Mouse (Mus musculus) liver, embryonic 16.5 days (tissue): ENCODE results near the gene Miip. TPM values are rescaled to one million over a fixed set of nuclear protein-coding genes. Genes with fewer than 3 reads are reported as not detected.
A peak's percentile ranks its signal among the peaks of the same experiment; 100 is the strongest.
"Not testable (repeated sequence)": the region's sequence is repeated elsewhere in the genome, so short reads cannot be mapped to it uniquely, and the experiment has no call there.

Experiments used
- ATAC-seq: fragments of 200-750 bp; cut with Nextera tagmentation; 2 replicates; pipeline ENCODE4 v1.8.0; 2017; ENCODE audit warnings: low read depth, mild to moderate bottlenecking, moderate number of reproducible peaks, moderate library complexity
- H3K27ac ChIP-seq: fragments of 300-500 bp; sonication (generic); 2 replicates; pipeline ENCODE4 v1.5.1; 2014; ENCODE audit warnings: mild to moderate bottlenecking, low read length
- H3K27me3 ChIP-seq: fragments of 300-500 bp; sonication (generic); 2 replicates; pipeline ENCODE4 v1.6.1; 2014; ENCODE audit warnings: low read depth, low read length, mixed read lengths; ENCODE audit not compliant: control insufficient read depth, insufficient read depth
- H3K36me3 ChIP-seq: fragments of 300-500 bp; sonication (generic); 2 replicates; pipeline ENCODE4 v1.6.1; 2014; ENCODE audit warnings: mild to moderate bottlenecking; ENCODE audit not compliant: control insufficient read depth, insufficient read depth
- H3K4me1 ChIP-seq: fragments of 300-500 bp; sonication (generic); 2 replicates; pipeline ENCODE4 v1.6.1; 2014; ENCODE audit warnings: low read depth, low read length, mixed read lengths; ENCODE audit not compliant: control insufficient read depth
- H3K4me2 ChIP-seq: fragments of 300-500 bp; sonication (generic); 2 replicates; pipeline ENCODE4 v1.6.1; 2014; ENCODE audit warnings: low read depth, low read length, mixed read lengths
- H3K4me3 ChIP-seq: fragments of 300-500 bp; sonication (generic); 2 replicates; pipeline ENCODE4 v1.5.1; 2014; ENCODE audit warnings: low read depth, mild to moderate bottlenecking, low read length
- H3K9ac ChIP-seq: fragments of 300-500 bp; sonication (generic); 2 replicates; pipeline ENCODE4 v1.6.1; 2014; ENCODE audit warnings: low read depth, low read length
- H3K9me3 ChIP-seq: fragments of 300-500 bp; sonication (generic); replicated peaks from 2 replicates; pipeline ENCODE4 v1.6.1; 2016; ENCODE audit warnings: low read length; ENCODE audit not compliant: control insufficient read depth
- WGBS: fragments of 180-500 bp; shearing (Covaris S2); extraction: QIAGEN DNeasy Blood & Tissue Kit; methylation state at CpG from one replicate; pipeline ENCODE4 v1.1.7; 2014; ENCODE audit not compliant: insufficient replicate concordance; 5-methylcytosine and 5-hydroxymethylcytosine counted together
- polyA plus RNA-seq: library from polyadenylated mRNA; unstranded; fragments of >200 nt; fragmentation: Nextera tagmentation; extraction: Ambion mirVana; gene quantifications from 2 replicates; pipeline ENCODE4 v1.2.1, GENCODE M21; 2015

The Miip gene
- polyA plus RNA-seq, 1 experiment from 2014 or later = 29.4 TPM

GRCm38 (mm10) chr4:147881792-147882191 is 13.2 kb upstream of the Miip start:
- Histone ChIP-seq H3K27me3 (no peaks in the 10 kb centered on the region), H3K36me3 (peaks cover 46% of the 10 kb centered on the region), H3K4me3 (no peak overlapping the region), H3K4me2 (no peak overlapping the region), H3K9me3 (no peaks in the 10 kb centered on the region), H3K27ac (no peak overlapping the region), H3K9ac (no peak overlapping the region), H3K4me1 (no peaks in the 10 kb centered on the region)
- WGBS = 83% methylated on average over 7 of the region's 7 CpGs
- no peak for ATAC-seq

GRCm38 (mm10) chr4:147879865-147880264 is 11.2 kb upstream of the Miip start:
- H3K36me3 ChIP-seq = peaks cover 40% of the 10 kb centered on the region
- WGBS = 59% methylated on average over 5 of the region's 5 CpGs
- H3K4me1 ChIP-seq = no peaks in the 10 kb centered on the region; the same call in 1 of the 2 replicates
- H3K4me3 ChIP-seq = no peak overlapping the region
- no peak for ATAC-seq
- H3K4me2 ChIP-seq = no peak overlapping the region
- H3K9ac ChIP-seq = no peak overlapping the region
- H3K27me3 ChIP-seq = no peaks in the 10 kb centered on the region
- no peak overlapping the region for H3K27ac ChIP-seq
- no peaks in the 10 kb centered on the region for H3K9me3 ChIP-seq

GRCm38 (mm10) chr4:147879456-147879855 is 10.8 kb upstream of the Miip start:
- Histone ChIP-seq H3K4me2 (no peak overlapping the region), H3K4me1 (no peaks in the 10 kb centered on the region; the same call in 1 of the 2 replicates), H3K36me3 (peaks cover 44% of the 10 kb centered on the region), H3K27ac (no peak overlapping the region), H3K9ac (no peak overlapping the region), H3K27me3 (no peaks in the 10 kb centered on the region), H3K9me3 (no peaks in the 10 kb centered on the region), H3K4me3 (no peak overlapping the region)
- WGBS = 40% methylated on average over 2 of the region's 2 CpGs
- no peak for ATAC-seq

GRCm38 (mm10) chr4:147878537-147878936 is 9.9 kb upstream of the Miip start:
- WGBS = 78% methylated on average over 9 of the region's 9 CpGs
- no peak overlapping the region for H3K4me2 ChIP-seq
- no peaks in the 10 kb centered on the region for H3K27me3 ChIP-seq
- no peak overlapping the region for H3K4me3 ChIP-seq
- no peak overlapping the region for H3K27ac ChIP-seq
- H3K36me3 ChIP-seq = peaks cover 46% of the 10 kb centered on the region
- H3K9me3 ChIP-seq = no peaks in the 10 kb centered on the region
- H3K4me1 ChIP-seq = no peaks in the 10 kb centered on the region; the same call in 1 of the 2 replicates
- no peak overlapping the region for H3K9ac ChIP-seq
- 0 out of 2 replicates have a peak, but pooled peaks have one; percentile 19 for ATAC-seq

- no peak for ATAC-seq
These were observed 7.4 kb upstream of the Miip start for GRCm38 (mm10) chr4:147875852-147876575.

GRCm38 (mm10) chr4:147869238-147869637 is 622 bp upstream of the Miip start:
- Histone ChIP-seq H3K9ac (peak overlapping the region; percentile 77), H3K36me3 (peaks cover 28% of the 10 kb centered on the region), H3K27ac (peak overlapping the region; percentile 82), H3K4me1 (peaks cover 25% of the 10 kb centered on the region), H3K4me3 (peak overlapping the region; percentile 100), H3K27me3 (no peaks in the 10 kb centered on the region), H3K9me3 (no peaks in the 10 kb centered on the region), H3K4me2 (peak overlapping the region; percentile 81)
- ATAC-seq = no peak
- 8% methylated on average over 5 of the region's 5 CpGs for WGBS

More at GRCm38 (mm10) chr4:147875852-147876575, 7.4 kb upstream of the Miip start:
- no peaks in the 10 kb centered on the region; the same call in 1 of the 2 replicates for H3K4me1 ChIP-seq
- H3K4me3 ChIP-seq = no peak overlapping the region
- no peaks in the 10 kb centered on the region for H3K9me3 ChIP-seq
- no peaks in the 10 kb centered on the region for H3K27me3 ChIP-seq
- H3K27ac ChIP-seq = no peak overlapping the region
- H3K4me2 ChIP-seq = no peak overlapping the region
- no peak overlapping the region for H3K9ac ChIP-seq
- peaks cover 37% of the 10 kb centered on the region for H3K36me3 ChIP-seq
- WGBS = 55% methylated on average over 4 of the region's 4 CpGs

- Histone ChIP-seq H3K27me3 (no peaks in the 10 kb centered on the region), H3K4me3 (peak overlapping the region; percentile 100), H3K4me1 (peaks cover 25% of the 10 kb centered on the region), H3K9ac (peak overlapping the region; percentile 92), H3K4me2 (peak overlapping the region; percentile 83), H3K36me3 (peaks cover 21% of the 10 kb centered on the region), H3K9me3 (no peaks in the 10 kb centered on the region), H3K27ac (peak overlapping the region; percentile 88)
- 6% methylated on average over 22 of the region's 22 CpGs for WGBS
- ATAC-seq = no peak
These were observed 810 bp downstream of the Miip start for GRCm38 (mm10) chr4:147867563-147868449.

DNA sequence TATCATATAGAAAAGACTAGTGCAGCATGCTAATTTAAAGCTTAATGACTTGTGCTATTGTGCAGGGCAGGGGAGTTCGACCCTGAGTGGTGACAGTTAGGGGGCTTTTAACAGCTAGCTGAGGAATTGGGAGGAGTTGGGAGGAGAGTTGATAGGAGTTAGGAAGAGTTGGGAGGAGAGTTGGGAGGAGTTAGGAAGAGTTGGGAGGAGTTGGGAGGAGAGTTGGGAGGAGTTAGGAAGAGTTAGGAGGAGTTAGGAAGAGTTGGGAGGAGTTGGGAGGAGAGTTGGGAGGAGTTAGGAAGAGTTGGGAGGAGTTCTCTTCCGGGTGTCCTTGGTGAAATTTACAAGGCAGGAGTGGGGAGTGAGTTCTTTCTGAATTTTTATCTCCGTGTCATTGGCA is 1.8 kb downstream of the Miip start:
- not testable (repeated sequence) for H3K9me3 ChIP-seq, H3K27ac ChIP-seq, H3K27me3 ChIP-seq, H3K9ac ChIP-seq, H3K4me3 ChIP-seq, ATAC-seq, H3K4me2 ChIP-seq
- WGBS = 50% methylated on average over 3 of the region's 3 CpGs
- Histone ChIP-seq H3K4me1 (peaks cover 25% of the 10 kb centered on the region), H3K36me3 (peaks cover 27% of the 10 kb centered on the region)

DNA sequence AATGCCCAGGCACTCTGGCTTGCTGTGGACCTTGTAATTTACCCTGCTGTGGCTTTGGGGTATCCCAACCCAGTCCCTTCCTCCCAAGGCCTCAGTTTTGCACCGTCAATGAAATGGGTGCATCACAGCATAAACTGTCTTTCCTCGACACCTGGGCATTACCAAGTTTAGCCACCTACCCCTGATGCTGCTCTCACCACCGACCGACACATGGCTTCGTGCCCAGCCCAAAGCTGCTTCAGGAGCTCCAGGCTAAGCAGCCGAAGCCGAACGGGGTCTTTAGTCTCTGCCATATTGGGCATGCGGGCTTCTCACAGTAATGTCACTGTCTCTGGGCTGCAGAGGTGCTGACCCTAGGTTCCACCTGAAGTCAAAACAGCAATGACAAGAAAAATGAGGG is 2.6 kb downstream of the Miip start:
- H3K9ac ChIP-seq = no peak overlapping the region
- H3K9me3 ChIP-seq = no peaks in the 10 kb centered on the region
- H3K27me3 ChIP-seq = no peaks in the 10 kb centered on the region
- H3K27ac ChIP-seq = no peak overlapping the region
- 86% methylated on average over 9 of the region's 9 CpGs for WGBS
- no peak for ATAC-seq
- no peak overlapping the region for H3K4me3 ChIP-seq
- peaks cover 28% of the 10 kb centered on the region for H3K36me3 ChIP-seq
- H3K4me2 ChIP-seq = no peak overlapping the region
- peaks cover 25% of the 10 kb centered on the region for H3K4me1 ChIP-seq
